ENCODE assay signal across 8 mouse cellular contexts in genomic region chr1:140531285-140531908, GRCm38 (mm10).
A peak's percentile ranks its signal among the peaks of the same experiment; 100 is the strongest.
DNase-seq lines count a peak whose midpoint lies in the region; ATAC-seq and TF ChIP-seq lines count a peak whose summit lies in the region.

No protein-coding gene starts in this region.

- H3K4me1 ChIP-seq in heart, embryonic 11.5 days (ENCODE audit: control insufficient read depth, insufficient read depth, low read length), result no peaks in the 10 kb centered on the region
- no peaks in the 10 kb centered on the region for H3K4me1 ChIP-seq in E14TG2a.4 (replicated peaks; ENCODE audit: low read depth, low read length)
- no peaks in the 10 kb centered on the region for H3K4me1 ChIP-seq in hindbrain, postnatal 0 days (ENCODE audit: insufficient read depth, low read length)
- H3K4me1 ChIP-seq in limb, embryonic 13.5 days, result no peaks in the 10 kb centered on the region

- H3K9ac ChIP-seq in heart, embryonic 11.5 days (ENCODE audit: low read depth, low read length), result no peak overlapping the region
- H3K9ac ChIP-seq in hindbrain, postnatal 0 days (replicated peaks; ENCODE audit: low read length), result no peak overlapping the region
- H3K9ac ChIP-seq in limb, embryonic 13.5 days, result no peak overlapping the region

- H3K4me3 ChIP-seq in heart, embryonic 11.5 days (ENCODE audit: low read depth, low read length), result no peak overlapping the region
- no peak overlapping the region for H3K4me3 ChIP-seq in E14TG2a.4 (replicated peaks; ENCODE audit: low read length)
- no peak overlapping the region for H3K4me3 ChIP-seq in hindbrain, postnatal 0 days (ENCODE audit: low read length)
- H3K4me3 ChIP-seq in limb, embryonic 13.5 days, result no peak overlapping the region

- no peak overlapping the region for H3K4me2 ChIP-seq in heart, embryonic 11.5 days
- H3K4me2 ChIP-seq in hindbrain, postnatal 0 days (ENCODE audit: low read depth, low read length), result no peak overlapping the region
- H3K4me2 ChIP-seq in limb, embryonic 13.5 days (replicated peaks), result no peak overlapping the region

- TF ChIP-seq CTCF in E14TG2a.4 (conservative IDR thresholded peaks at IDR 0.05; ENCODE audit: low read length), result peak; percentile 69
- peak; percentile 86 for TF ChIP-seq CTCF in hindbrain, postnatal 0 days (IDR thresholded peaks at IDR 0.05; ENCODE audit: low read depth)

- no peaks in the 10 kb centered on the region for H3K9me3 ChIP-seq in heart, embryonic 11.5 days (replicated peaks; ENCODE audit: control insufficient read depth, low read length)
- H3K9me3 ChIP-seq in E14TG2a.4 (ENCODE audit: low read length), result no peaks in the 10 kb centered on the region
- no peaks in the 10 kb centered on the region for H3K9me3 ChIP-seq in hindbrain, postnatal 0 days (ENCODE audit: low read length)
- no peaks in the 10 kb centered on the region for H3K9me3 ChIP-seq in limb, embryonic 13.5 days

- ATAC-seq in heart, embryonic 11.5 days (replicated peaks; ENCODE audit: insufficient number of reproducible peaks, low FRiP score, low TSS enrichment), result no peak
- peak; percentile 43; the same call in 1 of the 2 replicates for ATAC-seq in hindbrain, postnatal 0 days
- peak; percentile 51; the same call in 1 of the 2 replicates for ATAC-seq in limb, embryonic 13.5 days (ENCODE audit: low FRiP score, low read depth)

- H3K27ac ChIP-seq in heart, embryonic 11.5 days (ENCODE audit: low read depth, low read length), result no peak overlapping the region
- H3K27ac ChIP-seq in hindbrain, postnatal 0 days, result no peak overlapping the region
- H3K27ac ChIP-seq in limb, embryonic 13.5 days, result no peak overlapping the region

- WGBS in heart, embryonic 11.5 days (ENCODE audit: insufficient replicate concordance), result 28% methylated on average over 4 of the region's 4 CpGs
- WGBS in hindbrain, postnatal 0 days, result 37% methylated on average over 4 of the region's 4 CpGs
- 37% methylated on average over 4 of the region's 4 CpGs for WGBS in limb, embryonic 13.5 days

- no peaks in the 10 kb centered on the region for H3K27me3 ChIP-seq in heart, embryonic 11.5 days (ENCODE audit: control insufficient read depth, insufficient read depth, low read length)
- H3K27me3 ChIP-seq in E14TG2a.4 (ENCODE audit: insufficient read depth, low read length), result no peaks in the 10 kb centered on the region
- no peaks in the 10 kb centered on the region for H3K27me3 ChIP-seq in hindbrain, postnatal 0 days (ENCODE audit: insufficient read depth, low read length)
- H3K27me3 ChIP-seq in limb, embryonic 13.5 days, result no peaks in the 10 kb centered on the region

- peak; percentile 29 to 64 for DNase-seq in heart, adult 18-20 months
- DNase-seq in embryo, embryonic 11 days, result peak; percentile 59
- DNase-seq in hindbrain, postnatal 0 days (ENCODE audit: low spot score), result peak; percentile 76
- DNase-seq in right cerebral cortex, adult 18-20 months, result peak; percentile 39
- no peak for DNase-seq in thymus, postnatal 0 days (ENCODE audit: low spot score)

- no peaks in the 10 kb centered on the region for H3K36me3 ChIP-seq in heart, embryonic 11.5 days (ENCODE audit: control insufficient read depth, insufficient read depth, low read length)
- no peaks in the 10 kb centered on the region for H3K36me3 ChIP-seq in E14TG2a.4 (ENCODE audit: insufficient read depth, low read length)
- H3K36me3 ChIP-seq in hindbrain, postnatal 0 days (ENCODE audit: insufficient read depth, low read length), result no peaks in the 10 kb centered on the region
- H3K36me3 ChIP-seq in limb, embryonic 13.5 days, result no peaks in the 10 kb centered on the region
